Mouse (Mus musculus) ES-Bruce4 (cell line): Measurements from ENCODE around the gene Rpl22. TPM values are rescaled to one million over a fixed set of nuclear protein-coding genes. Genes with fewer than 3 reads are reported as not detected.
A peak's percentile ranks its signal among the peaks of the same experiment; 100 is the strongest.

Experiments
- H3K27ac ChIP-seq: 2 replicates; pipeline ENCODE4 v1.5.1; 2012; ENCODE audit warnings: low read length, inconsistent platforms; ENCODE audit not compliant: insufficient read depth
- H3K27me3 ChIP-seq: 2 replicates; pipeline ENCODE4 v1.6.1; 2012; ENCODE audit warnings: mild to moderate bottlenecking, low read length, inconsistent platforms; ENCODE audit not compliant: control insufficient read depth, poor library complexity, insufficient read depth, severe bottlenecking
- H3K36me3 ChIP-seq: 2 replicates; pipeline ENCODE4 v1.6.1; 2012; ENCODE audit warnings: inconsistent platforms, mild to moderate bottlenecking, low read length, moderate library complexity; ENCODE audit not compliant: control insufficient read depth, poor library complexity, insufficient read depth, severe bottlenecking
- H3K4me1 ChIP-seq: one replicate; pipeline ENCODE4 v1.8.1; 2011; ENCODE audit warnings: low read length; ENCODE audit not compliant: control insufficient read depth, insufficient read depth
- H3K4me3 ChIP-seq: 2 replicates; pipeline ENCODE4 v1.5.1; 2011; ENCODE audit warnings: low read depth, mild to moderate bottlenecking, low read length
- H3K9ac ChIP-seq: 2 replicates; pipeline ENCODE4 v1.6.1; 2012; ENCODE audit warnings: low read depth, mild to moderate bottlenecking, inconsistent platforms; ENCODE audit not compliant: poor library complexity, severe bottlenecking
- H3K9me3 ChIP-seq: replicated peaks from 2 replicates; pipeline ENCODE4 v1.6.1; 2012; ENCODE audit warnings: mild to moderate bottlenecking, low read length, inconsistent platforms; ENCODE audit not compliant: control insufficient read depth, poor library complexity, insufficient read depth, severe bottlenecking
- CTCF ChIP-seq: IDR thresholded peaks from one replicate; pipeline ENCODE4 v1.8.1; 2011; ENCODE audit warnings: low read depth, low read length
- EP300 ChIP-seq: IDR thresholded peaks from 2 replicates; pipeline ENCODE4 v1.6.1; 2011; ENCODE audit warnings: low read depth, low read length; ENCODE audit not compliant: insufficient read depth
- POLR2A ChIP-seq: IDR thresholded peaks from one replicate; pipeline ENCODE4 v1.8.1; 2011; ENCODE audit warnings: low read length; ENCODE audit not compliant: insufficient read depth
- polyA plus RNA-seq: library from polyadenylated mRNA; stranded (reverse); fragments of >200 nt; gene quantifications from 2 replicates; pipeline ENCODE4 v1.2.4, GENCODE M21; 2011; ENCODE audit warnings: low read depth; ENCODE audit not compliant: missing spikeins, insufficient read depth, insufficient read length

Gene Rpl22
- polyA plus RNA-seq, 1 experiment = 1,978 TPM

DNA sequence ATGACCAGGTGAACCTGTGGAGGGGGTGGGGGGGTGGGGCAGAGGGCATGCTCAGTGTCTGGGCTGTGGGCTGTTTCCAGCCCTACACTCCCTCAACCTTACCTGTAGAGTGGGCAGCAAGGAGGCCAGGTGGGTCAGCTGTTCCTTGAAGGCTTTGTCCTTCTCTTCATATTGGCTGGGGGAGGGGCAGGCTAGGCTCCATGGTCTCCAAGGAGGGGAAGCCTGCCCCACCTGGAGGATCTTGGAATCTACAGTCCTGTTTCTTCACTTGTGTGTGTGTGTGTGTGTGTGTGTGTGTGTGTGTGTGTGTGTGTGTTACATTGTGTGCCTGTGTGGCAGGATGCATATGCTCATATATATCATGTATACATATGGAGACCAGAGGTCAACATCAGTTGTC is 11.6 kb upstream of the Rpl22 start:
- Histone ChIP-seq H3K36me3 (no peaks in the 10 kb centered on the region), H3K9me3 (no peaks in the 10 kb centered on the region), H3K4me3 (no peak overlapping the region), H3K27ac (no peak overlapping the region), H3K27me3 (no peaks in the 10 kb centered on the region), H3K4me1 (peaks cover 2% of the 10 kb centered on the region), H3K9ac (no peak overlapping the region)
- TF ChIP-seq EP300 = no peak
- TF ChIP-seq CTCF = peak; percentile 43

DNA sequence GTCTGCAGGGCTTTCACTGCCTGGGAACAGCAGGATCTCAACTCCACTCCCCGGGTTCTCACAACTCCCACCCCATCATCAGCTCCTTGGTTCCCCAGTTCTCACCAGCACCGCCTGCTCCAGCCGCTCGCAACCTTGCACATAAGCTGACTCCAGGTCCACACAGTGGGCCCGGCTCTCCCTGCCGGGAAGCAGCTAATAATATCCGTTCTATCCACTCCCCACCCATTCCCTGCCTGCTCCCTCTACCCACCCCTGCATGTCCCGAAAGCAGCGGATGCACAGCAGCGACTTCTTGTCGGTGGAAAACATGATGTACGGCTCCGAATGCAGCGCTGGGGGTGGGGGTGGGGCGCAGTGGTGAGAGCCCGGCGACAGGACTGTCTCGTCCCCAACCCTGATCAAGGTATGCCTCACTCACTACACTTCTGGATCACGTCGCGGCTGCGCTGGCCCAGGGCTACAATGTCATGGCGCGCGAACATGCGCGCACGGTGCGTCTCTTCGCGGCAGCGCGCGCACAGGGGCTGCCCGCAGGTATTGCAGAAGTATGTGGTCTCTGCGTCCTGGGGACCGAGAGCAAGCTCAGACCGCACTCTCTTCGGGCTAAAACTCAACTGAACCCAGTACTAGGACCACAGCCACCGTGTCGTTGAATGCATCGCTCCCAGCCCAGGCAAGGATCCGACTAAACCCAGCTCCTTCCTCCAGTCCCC is 9.9 kb upstream of the Rpl22 start:
- H3K9me3 ChIP-seq = no peaks in the 10 kb centered on the region
- peak overlapping the region; percentile 52 for H3K4me3 ChIP-seq
- H3K27ac ChIP-seq = no peak overlapping the region
- H3K9ac ChIP-seq = peak overlapping the region; percentile 8; the same call in 1 of the 2 replicates
- no peaks in the 10 kb centered on the region for H3K27me3 ChIP-seq
- no peaks in the 10 kb centered on the region for H3K36me3 ChIP-seq
- H3K4me1 ChIP-seq = peaks cover 2% of the 10 kb centered on the region
- TF ChIP-seq CTCF (no peak), POLR2A (no peak), EP300 (no peak)

DNA sequence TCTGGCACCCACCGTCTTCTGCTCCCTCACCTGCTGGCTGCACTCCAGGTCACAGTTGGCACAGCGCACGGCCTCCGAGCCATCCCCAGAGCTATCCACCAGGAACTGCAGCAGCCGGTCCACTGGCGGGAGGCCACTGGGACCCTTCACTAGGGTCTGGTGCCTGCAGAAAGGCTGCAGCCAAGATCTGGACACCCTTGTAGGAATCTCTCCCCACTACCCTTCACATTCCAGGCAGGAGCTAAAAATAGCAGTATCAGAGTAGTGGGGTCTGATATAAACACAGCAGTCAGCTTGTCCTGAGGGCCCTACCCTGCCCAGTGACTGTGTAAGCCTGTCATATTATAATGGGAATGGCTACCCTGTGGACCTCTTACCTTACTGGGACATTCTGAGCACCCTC is 7.9 kb upstream of the Rpl22 start:
- TF ChIP-seq CTCF = no peak
- no peak for TF ChIP-seq EP300
- no peak for TF ChIP-seq POLR2A
- H3K4me1 ChIP-seq = peaks cover 2% of the 10 kb centered on the region
- H3K36me3 ChIP-seq = no peaks in the 10 kb centered on the region
- H3K9ac ChIP-seq = no peak overlapping the region
- no peaks in the 10 kb centered on the region for H3K27me3 ChIP-seq
- no peak overlapping the region for H3K4me3 ChIP-seq
- no peak overlapping the region for H3K27ac ChIP-seq
- no peaks in the 10 kb centered on the region for H3K9me3 ChIP-seq

- H3K4me3 ChIP-seq = peak within 1 kb of the TSS; percentile 55
- no peaks in the 10 kb centered on the region for H3K9me3 ChIP-seq
- H3K27ac ChIP-seq = no peak within 1 kb of the TSS
- H3K36me3 ChIP-seq = no peaks in the 10 kb centered on the region
- peaks cover 4% of the 10 kb centered on the region for H3K4me1 ChIP-seq
- no peaks in the 10 kb centered on the region for H3K27me3 ChIP-seq
- 0 out of 2 replicates have a peak within 1 kb of the TSS, but pooled peaks have one; percentile 23 for H3K9ac ChIP-seq
- no peak for TF ChIP-seq EP300
- TF ChIP-seq CTCF = peak; percentile 64
- no peak for TF ChIP-seq POLR2A
These were observed 6.9 kb upstream of the Rpl22 start, which contains the start of gene Rnf207 for GRCm38 (mm10) chr4:152318517-152319234. Rnf207 (minus strand) TSS chr4:152318993.

DNA sequence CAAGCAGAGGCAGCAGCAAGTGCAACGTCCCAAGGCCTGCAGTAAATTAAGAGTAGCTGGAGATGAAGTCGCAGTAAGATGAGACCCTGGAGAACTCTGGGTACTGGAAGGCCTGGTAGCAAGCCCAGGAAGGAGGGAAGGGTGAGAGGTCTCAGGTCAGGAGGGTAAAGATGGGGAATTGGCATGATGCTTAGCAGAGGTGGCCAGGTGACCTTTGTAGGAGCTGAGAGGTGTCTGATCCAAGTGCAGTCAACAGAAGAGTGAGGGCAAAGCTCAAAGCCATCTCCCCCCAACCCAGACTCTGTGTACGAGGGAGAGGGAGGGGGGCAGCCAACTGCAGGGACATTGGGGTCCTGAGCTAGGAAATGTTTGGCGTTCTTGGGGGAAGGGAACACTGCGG is 4.1 kb upstream of the Rpl22 start:
- TF ChIP-seq CTCF (no peak), POLR2A (no peak), EP300 (no peak)

More for the DNA sequence above, 4.1 kb upstream of the Rpl22 start:
- Histone ChIP-seq H3K4me3 (no peak overlapping the region), H3K27ac (no peak overlapping the region), H3K36me3 (no peaks in the 10 kb centered on the region), H3K9me3 (no peaks in the 10 kb centered on the region), H3K27me3 (no peaks in the 10 kb centered on the region), H3K9ac (no peak overlapping the region), H3K4me1 (peaks cover 2% of the 10 kb centered on the region)
